Mouse (Mus musculus) embryo, embryonic 10.5 days (tissue): ENCODE data around the gene Zfp174.
"Not testable (repeated sequence)": the region's sequence is repeated elsewhere in the genome, so short reads cannot be mapped to it uniquely, and the experiment has no call there.

Experiments
- DNase-seq: peaks from one replicate; pipeline ENCODE4 v3.0.0-alpha.2; 2015; ENCODE audit warnings: low spot score

The Zfp174 gene

GRCm38 (mm10) chr16:3846711-3847518, at the start of gene Zfp174:
Gene Zfp174 (plus strand): TSS chr16:3847268.
- DNase-seq, result peak; percentile 99

- DNase-seq, result no peak
These were observed 38.9 kb upstream of the Zfp174 start for GRCm38 (mm10) chr16:3808176-3808575.

GRCm38 (mm10) chr16:3814667-3815066, 32.4 kb upstream of the Zfp174 start:
- not testable (repeated sequence) for DNase-seq

DNA sequence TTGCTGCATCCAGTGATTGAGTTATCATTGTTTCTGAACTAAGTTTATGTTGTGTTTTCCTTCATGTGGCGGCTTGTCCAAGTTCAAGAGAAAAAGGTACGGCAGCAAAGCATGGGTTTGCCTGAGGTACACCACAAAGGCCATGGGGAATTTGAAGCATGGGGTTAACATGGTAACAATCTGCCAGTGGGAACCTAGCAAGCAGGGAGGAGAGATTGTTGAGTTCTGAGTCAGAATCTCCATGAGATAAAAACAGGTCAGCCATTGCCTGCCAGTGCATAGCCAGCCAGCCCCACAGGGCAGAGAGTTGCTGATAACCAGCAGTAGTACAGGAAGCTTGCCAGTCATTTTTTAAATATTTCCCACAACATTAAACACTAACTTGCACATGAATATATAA, 26.9 kb upstream of the Zfp174 start:
- no peak for DNase-seq

- DNase-seq, result no peak
These were observed 19.0 kb upstream of the Zfp174 start for GRCm38 (mm10) chr16:3828021-3828420.

- no peak for DNase-seq
These were observed 17.3 kb upstream of the Zfp174 start for GRCm38 (mm10) chr16:3829727-3830126.

GRCm38 (mm10) chr16:3830588-3831109, 16.4 kb upstream of the Zfp174 start, which contains the start of gene Olfr15:
Gene Olfr15 (plus strand): TSS chr16:3830878.
- peak; percentile 17 for DNase-seq

DNA sequence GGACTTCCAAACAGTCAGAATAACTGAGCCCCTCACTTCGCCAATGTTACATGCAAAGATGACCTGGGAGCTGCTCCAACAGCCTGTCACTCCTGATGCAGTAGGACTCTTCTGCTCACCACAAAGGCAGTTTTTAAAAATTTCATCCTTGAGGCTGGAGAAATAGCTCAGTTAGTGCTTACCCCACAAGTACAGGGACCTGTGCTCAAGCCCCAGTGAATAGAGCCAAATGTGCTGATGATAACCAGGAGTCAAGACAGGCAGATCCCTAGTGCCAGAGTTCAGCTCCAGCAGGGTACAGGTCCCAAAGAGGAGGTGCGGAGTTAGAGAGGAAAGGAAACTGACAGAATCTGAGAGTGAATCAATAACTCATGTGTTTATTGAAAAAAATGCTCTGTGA, 11.6 kb upstream of the Zfp174 start:
- DNase-seq, result no peak

DNA sequence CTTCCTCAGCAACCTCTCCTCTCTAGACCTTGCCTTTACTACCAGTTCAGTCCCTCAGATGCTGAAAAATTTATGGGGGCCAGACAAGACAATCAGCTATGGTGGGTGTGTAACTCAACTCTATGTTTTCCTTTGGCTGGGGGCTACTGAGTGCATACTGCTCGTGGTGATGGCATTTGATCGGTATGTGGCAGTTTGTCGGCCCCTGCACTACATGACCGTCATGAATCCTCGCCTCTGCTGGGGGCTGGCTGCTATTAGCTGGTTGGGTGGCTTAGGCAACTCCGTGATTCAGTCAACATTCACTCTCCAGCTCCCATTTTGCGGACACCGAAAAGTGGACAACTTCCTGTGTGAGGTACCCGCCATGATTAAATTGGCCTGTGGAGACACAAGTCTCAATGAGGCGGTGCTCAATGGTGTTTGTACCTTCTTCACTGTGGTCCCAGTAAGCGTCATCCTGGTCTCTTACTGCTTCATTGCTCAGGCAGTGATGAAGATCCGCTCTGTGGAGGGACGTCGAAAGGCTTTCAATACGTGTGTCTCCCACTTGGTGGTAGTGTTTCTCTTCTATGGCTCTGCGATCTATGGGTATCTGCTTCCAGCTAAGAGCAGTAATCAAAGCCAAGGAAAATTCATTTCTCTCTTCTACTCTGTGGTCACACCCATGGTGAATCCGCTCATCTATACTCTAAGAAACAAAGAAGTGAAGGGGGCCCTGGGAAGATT, 7.7 kb upstream of the Zfp174 start:
- peak; percentile 35 for DNase-seq

DNA sequence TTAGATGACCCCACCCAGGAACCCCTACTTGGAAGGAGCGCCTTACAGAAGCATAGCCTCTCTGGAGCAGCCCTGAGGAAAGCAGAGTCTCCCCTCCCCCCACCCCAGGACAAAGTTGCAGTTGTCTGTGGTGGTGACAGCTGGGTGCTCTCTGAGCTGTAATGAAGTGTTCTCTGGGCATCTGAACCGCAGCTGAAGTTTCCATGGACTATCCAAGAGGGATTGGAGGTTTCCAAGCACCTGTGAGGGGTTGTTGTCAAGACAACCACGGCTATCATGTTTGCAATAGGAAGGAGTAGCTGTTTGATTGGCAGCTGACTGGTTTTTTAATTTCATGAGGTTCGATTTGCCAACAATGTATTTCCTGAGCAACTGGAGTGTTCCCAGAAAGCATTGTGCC, 4.1 kb upstream of the Zfp174 start:
- DNase-seq, result peak; percentile 14

- DNase-seq, result no peak
These were observed 3.3 kb upstream of the Zfp174 start for GRCm38 (mm10) chr16:3843796-3844195.

DNA sequence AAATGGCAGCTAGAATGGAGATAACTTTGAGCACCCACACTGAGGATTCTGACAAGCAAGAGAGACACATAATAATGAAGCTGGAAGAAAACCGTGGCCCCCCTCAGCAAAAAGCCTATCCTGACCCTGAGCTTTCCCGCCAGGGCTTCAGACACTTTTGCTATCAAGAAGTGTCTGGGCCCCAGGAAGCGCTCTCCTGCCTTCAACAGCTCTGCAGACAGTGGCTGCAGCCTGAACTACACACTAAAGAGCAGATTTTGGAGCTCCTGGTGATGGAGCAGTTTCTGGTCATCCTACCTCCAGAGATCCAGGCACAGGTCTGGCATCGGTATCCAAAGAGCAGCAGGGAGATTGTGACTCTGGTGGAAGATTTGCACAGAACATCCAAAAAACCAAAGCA, 803 bp downstream of the Zfp174 start:
- peak; percentile 13 for DNase-seq

- DNase-seq, result no peak
These were observed 1.3 kb downstream of the Zfp174 start for GRCm38 (mm10) chr16:3848416-3848815.

DNA sequence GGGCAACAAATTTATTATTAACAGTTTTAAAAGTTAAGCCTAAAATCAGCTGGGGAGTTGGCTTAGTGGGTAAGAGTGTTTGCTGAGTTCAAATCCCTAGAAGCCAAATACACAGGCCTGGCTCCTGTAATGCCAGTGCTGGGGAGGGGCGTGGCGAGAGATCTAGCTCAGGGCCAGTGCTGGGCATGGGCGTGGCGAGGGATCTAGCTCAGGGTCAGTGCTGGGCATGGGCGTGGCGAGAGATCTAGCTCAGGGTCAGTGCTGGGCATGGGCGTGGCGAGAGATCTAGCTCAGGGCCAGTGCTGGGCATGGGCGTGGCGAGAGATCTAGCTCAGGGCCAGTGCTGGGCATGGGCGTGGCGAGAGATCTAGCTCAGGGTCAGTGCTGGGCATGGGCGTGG, 4.2 kb downstream of the Zfp174 start:
- not testable (repeated sequence) for DNase-seq

DNA sequence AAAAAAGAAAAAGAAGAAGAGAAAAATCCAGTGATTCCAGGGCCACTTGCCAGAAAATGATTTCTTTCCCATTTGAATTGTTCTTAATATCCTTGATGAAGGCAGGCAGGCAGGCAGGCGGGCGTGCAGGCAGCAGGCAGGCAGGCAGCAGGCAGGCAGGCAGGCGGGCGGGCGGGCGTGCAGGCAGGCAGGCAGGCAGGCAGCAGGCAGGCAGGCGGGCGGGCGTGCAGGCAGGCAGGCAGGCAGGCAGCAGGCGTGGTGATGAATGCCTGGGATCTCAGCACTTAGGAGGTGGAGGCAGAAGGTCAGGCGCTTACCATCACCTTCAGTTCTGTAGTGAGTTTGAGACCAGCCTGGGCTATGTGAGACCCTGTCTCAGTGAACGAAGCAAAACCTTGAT, 5.5 kb downstream of the Zfp174 start:
- DNase-seq, result no peak

- DNase-seq, result no peak
These were observed 7.5 kb downstream of the Zfp174 start for GRCm38 (mm10) chr16:3854437-3855182.

- DNase-seq, result no peak
These were observed 8.7 kb downstream of the Zfp174 start for GRCm38 (mm10) chr16:3855776-3856175.

GRCm38 (mm10) chr16:3859254-3859653, 12.2 kb downstream of the Zfp174 start:
- DNase-seq, result no peak

DNA sequence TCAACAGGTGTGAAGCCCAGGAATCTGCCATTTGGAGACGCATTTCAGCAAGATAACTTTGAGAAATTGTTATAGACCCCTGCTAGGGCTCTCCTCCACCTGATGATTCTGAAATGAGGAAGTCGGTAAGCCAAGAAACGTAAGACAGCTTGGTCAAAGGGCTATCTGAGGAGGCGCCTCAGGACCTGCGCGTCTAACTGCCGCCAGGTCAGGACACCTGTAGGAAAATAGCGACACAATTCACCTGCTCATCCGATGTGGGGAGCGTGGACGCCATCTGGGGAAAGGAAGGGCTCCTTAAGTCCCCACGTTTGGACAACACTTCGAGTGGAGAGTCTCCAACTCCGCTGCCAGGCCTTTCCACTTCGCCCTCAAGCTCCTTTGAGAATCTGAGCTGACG, 24.7 kb downstream of the Zfp174 start:
- no peak for DNase-seq

- DNase-seq, result peak; percentile 95
These were observed 25.4 kb downstream of the Zfp174 start, which contains the start of gene Naa60 for GRCm38 (mm10) chr16:3872216-3873047. Gene Naa60 (plus strand): TSS chr16:3872375.

DNA sequence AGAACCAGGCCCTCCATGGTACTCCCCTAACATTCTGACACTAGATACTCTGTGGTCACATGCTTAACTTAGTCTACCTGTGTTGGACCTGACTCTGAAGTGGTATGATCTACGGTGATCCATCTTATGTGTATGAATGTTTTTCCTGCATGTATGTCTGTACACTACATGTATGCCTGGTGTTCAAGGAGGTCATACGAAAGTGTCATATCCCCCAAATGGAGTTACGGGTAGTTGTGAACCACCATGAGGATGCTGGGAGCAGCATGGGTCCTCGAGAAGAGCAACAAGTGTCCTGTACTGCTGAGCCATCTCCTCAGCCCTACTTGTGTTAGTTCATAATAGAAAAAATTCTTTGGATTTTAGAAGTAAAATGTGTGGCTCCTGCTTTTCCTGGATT, 29.3 kb downstream of the Zfp174 start:
- no peak for DNase-seq
